Comparison of ENCODE assay signal across 8 mouse cellular contexts in the genomic region with DNA sequence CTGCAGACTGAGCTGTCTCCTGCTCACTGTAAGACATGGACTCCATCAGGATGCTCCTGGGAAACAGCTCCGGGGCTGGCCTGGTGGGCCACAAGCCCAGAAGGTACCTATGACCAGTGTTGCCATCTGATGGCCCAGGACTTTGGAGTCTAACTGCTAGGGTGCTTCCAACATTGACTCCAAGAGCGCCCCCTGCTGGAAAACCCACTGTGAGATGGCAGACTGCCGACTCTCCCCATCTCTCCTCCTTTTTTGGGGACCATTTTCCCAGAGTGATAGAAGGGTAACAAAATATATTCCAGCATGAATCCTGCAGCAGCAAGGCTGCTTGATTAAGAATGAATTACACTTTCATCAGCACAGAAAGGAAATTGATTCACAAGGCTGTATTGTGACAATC. TPM values are rescaled to one million over a fixed set of nuclear protein-coding genes. Genes with fewer than 3 reads are reported as not detected.
DNase-seq lines count a peak whose midpoint lies in the region; ATAC-seq and TF ChIP-seq lines count a peak whose summit lies in the region.

No protein-coding gene starts in this region.

- H3K9ac ChIP-seq in forebrain, embryonic 11.5 days (ENCODE audit: low read length), result no peak overlapping the region
- H3K9ac ChIP-seq in forebrain, embryonic 13.5 days, result no peak overlapping the region

- H3K4me1 ChIP-seq in forebrain, embryonic 11.5 days (replicated peaks; ENCODE audit: control insufficient read depth, insufficient read depth, low read length), result no peaks in the 10 kb centered on the region
- H3K4me1 ChIP-seq in forebrain, embryonic 13.5 days, result peaks cover 4% of the 10 kb centered on the region; the same call in 1 of the 2 replicates

- H3K4me2 ChIP-seq in forebrain, embryonic 11.5 days (ENCODE audit: low read depth, low read length, severe bottlenecking), result no peak overlapping the region
- H3K4me2 ChIP-seq in forebrain, embryonic 13.5 days, result no peak overlapping the region

- peak; percentile 73 for TF ChIP-seq CTCF in brain, embryonic 14.5 days (IDR thresholded peaks at IDR 0.05; ENCODE audit: borderline replicate concordance, extremely low read depth, insufficient read depth, insufficient read length)

- no peaks in the 10 kb centered on the region; the same call in 1 of the 2 replicates for H3K36me3 ChIP-seq in forebrain, embryonic 11.5 days (ENCODE audit: control insufficient read depth, insufficient read depth, low read length)
- H3K36me3 ChIP-seq in forebrain, embryonic 13.5 days (ENCODE audit: poor library complexity, severe bottlenecking), result peaks cover 56% of the 10 kb centered on the region

- DNase-seq in forebrain, embryonic 11.5 days (ENCODE audit: low spot score), result peak; percentile 81
- DNase-seq in CD8-positive naive resting alpha-beta T cell, adult 2 months (ENCODE audit: low read depth in 2 of 2, low spot score in 2 of 2), result peak; percentile 26 to 43
- DNase-seq in brain, embryonic 14.5 days (ENCODE audit: low read depth), result peak; percentile 68
- DNase-seq in kidney, postnatal 4 days, result peak; percentile 79 to 82
- DNase-seq in mesoderm, embryonic 11.5 days (ENCODE audit: low read depth, low spot score), result peak; percentile 62
- DNase-seq in spleen, postnatal 4 days (ENCODE audit: low spot score in 2 of 2), result peak; percentile 59 to 90

- TF ChIP-seq POLR2A in brain, embryonic 14.5 days (IDR thresholded peaks at IDR 0.05; ENCODE audit: borderline replicate concordance, extremely low read depth, insufficient read depth, insufficient read length, poor library complexity, severe bottlenecking), result no peak

- 33% methylated on average over 3 of the region's 3 CpGs for WGBS in forebrain, embryonic 11.5 days
- WGBS in forebrain, embryonic 13.5 days, result 29% methylated on average over 3 of the region's 3 CpGs

- H3K4me3 ChIP-seq in forebrain, embryonic 11.5 days (ENCODE audit: low read depth, low read length), result no peak overlapping the region
- no peak overlapping the region for H3K4me3 ChIP-seq in forebrain, embryonic 13.5 days

- no peaks in the 10 kb centered on the region for H3K27me3 ChIP-seq in forebrain, embryonic 11.5 days (ENCODE audit: control insufficient read depth, insufficient read depth, low read length)
- no peaks in the 10 kb centered on the region for H3K27me3 ChIP-seq in forebrain, embryonic 13.5 days

- ATAC-seq in forebrain, embryonic 11.5 days (replicated peaks; ENCODE audit: low FRiP score), result no peak
- no peak for ATAC-seq in forebrain, embryonic 13.5 days
- ATAC-seq in erythroid progenitor cell, adult 5-6 weeks (replicated peaks; ENCODE audit: low FRiP score, poor library complexity, severe bottlenecking), result 0 out of 2 replicates have a peak, but pooled peaks have one; percentile 49

- H3K27ac ChIP-seq in forebrain, embryonic 11.5 days (ENCODE audit: low read depth, low read length), result no peak overlapping the region
- no peak overlapping the region for H3K27ac ChIP-seq in forebrain, embryonic 13.5 days

- H3K9me3 ChIP-seq in forebrain, embryonic 11.5 days (ENCODE audit: control insufficient read depth, low read length), result no peaks in the 10 kb centered on the region
- no peaks in the 10 kb centered on the region for H3K9me3 ChIP-seq in forebrain, embryonic 13.5 days (replicated peaks)

RNA-seq across cellular contexts. Expression of gene Cabp7, which starts 26.3 kb away (rescaled TPM):
- polyA plus RNA-seq in forebrain, embryonic 11.5 days (2014; fragmentation: Nextera tagmentation; extraction: Ambion mirVana), result 0.57 and 0.79 TPM in 2 replicates
- 0.59 and 0.87 TPM in 2 replicates for polyA plus RNA-seq in forebrain, embryonic 13.5 days (2015; fragmentation: Nextera tagmentation; extraction: Ambion mirVana)
- 5.0 and 5.2 TPM in 2 replicates for polyA plus RNA-seq in brain, embryonic 14.5 days (2012; rRNA removed)
- not detected in 2 replicates for total RNA-seq in erythroid progenitor cell, adult 5-6 weeks (2015; ENCODE audit: low replicate concordance)
- total RNA-seq in erythroid progenitor cell, adult 5-6 weeks (2017; ENCODE audit: low replicate concordance), result not detected in 2 replicates
